Mouse (Mus musculus) brain, adult 2 months (tissue): ENCODE measurements around the gene Capn1.

ENCODE experiments used
- DNase-seq: peaks from one replicate; pipeline ENCODE4 v3.0.0; 2011; ENCODE audit warnings: low read depth, low spot score

Gene Capn1

GRCm38 (mm10) chr19:5953201-5953770 lies 62.4 kb downstream of the Capn1 start:
- no peak for DNase-seq

- no peak for DNase-seq
These were observed 63.5 kb downstream of the Capn1 start for GRCm38 (mm10) chr19:5952071-5952691.

- DNase-seq: no peak
These were observed 64.1 kb downstream of the Capn1 start for GRCm38 (mm10) chr19:5951631-5952030.

- no peak for DNase-seq
These were observed 65.5 kb downstream of the Capn1 start for GRCm38 (mm10) chr19:5950218-5950617.

GRCm38 (mm10) chr19:5945891-5946290 lies 69.8 kb downstream of the Capn1 start:
- no peak for DNase-seq

- DNase-seq: peak; percentile 89
These were observed 70.7 kb downstream of the Capn1 start for GRCm38 (mm10) chr19:5945027-5945426.

- DNase-seq: no peak
These were observed 71.6 kb downstream of the Capn1 start for GRCm38 (mm10) chr19:5944145-5944544.

GRCm38 (mm10) chr19:5943404-5943803 lies 72.3 kb downstream of the Capn1 start:
- DNase-seq: no peak

- DNase-seq: no peak
These were observed 73.1 kb downstream of the Capn1 start for GRCm38 (mm10) chr19:5942581-5942980.

GRCm38 (mm10) chr19:5940656-5941055 lies 75.0 kb downstream of the Capn1 start:
- DNase-seq: no peak

- DNase-seq: peak; percentile 97
These were observed 75.5 kb downstream of the Capn1 start for GRCm38 (mm10) chr19:5940173-5940572.

- DNase-seq: no peak
These were observed 76.0 kb downstream of the Capn1 start for GRCm38 (mm10) chr19:5939715-5940114.
